Mouse (Mus musculus) E14TG2a.4 (cell line): ENCODE data around the gene Ddx18.

Experiments used
- CTCF ChIP-seq: conservative IDR thresholded peaks from 2 replicates; pipeline ENCODE4 v1.5.1; 2014; ENCODE audit warnings: low read length
- POU5F1 ChIP-seq: IDR thresholded peaks from 2 replicates; pipeline ENCODE4 v1.6.1; 2014; ENCODE audit warnings: low read length, borderline replicate concordance

DNA sequence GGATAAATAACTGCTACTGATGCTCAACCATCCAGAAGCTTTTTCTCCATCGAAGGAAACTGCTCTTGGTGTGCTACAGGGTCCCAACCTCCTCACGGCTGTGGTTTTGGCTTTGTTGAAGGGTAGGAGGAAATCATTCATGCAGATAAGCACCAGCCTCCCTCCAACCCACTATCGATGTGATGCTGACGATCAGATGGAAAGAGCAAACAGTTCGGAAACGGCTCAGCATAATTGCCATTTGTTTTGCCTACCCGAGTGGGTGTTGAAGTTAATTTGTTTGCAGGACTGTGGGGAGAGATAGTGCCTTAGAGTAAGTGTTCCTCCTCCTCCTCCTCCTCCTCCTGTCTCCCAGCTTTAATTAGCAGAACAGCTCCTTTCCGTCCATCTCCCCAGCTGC is 27.4 kb downstream of the Ddx18 start:
- TF ChIP-seq CTCF = no peak
- no peak for TF ChIP-seq POU5F1
